Mouse (Mus musculus) fat pad, adult 2 months (tissue): ENCODE results near the gene Slc5a10.

Source experiments
- DNase-seq: peaks from one replicate; pipeline ENCODE4 v3.0.0-alpha.2; 2011; ENCODE audit warnings: low read depth, low spot score; ENCODE audit errors: extremely low read depth

Slc5a10 gene

DNA sequence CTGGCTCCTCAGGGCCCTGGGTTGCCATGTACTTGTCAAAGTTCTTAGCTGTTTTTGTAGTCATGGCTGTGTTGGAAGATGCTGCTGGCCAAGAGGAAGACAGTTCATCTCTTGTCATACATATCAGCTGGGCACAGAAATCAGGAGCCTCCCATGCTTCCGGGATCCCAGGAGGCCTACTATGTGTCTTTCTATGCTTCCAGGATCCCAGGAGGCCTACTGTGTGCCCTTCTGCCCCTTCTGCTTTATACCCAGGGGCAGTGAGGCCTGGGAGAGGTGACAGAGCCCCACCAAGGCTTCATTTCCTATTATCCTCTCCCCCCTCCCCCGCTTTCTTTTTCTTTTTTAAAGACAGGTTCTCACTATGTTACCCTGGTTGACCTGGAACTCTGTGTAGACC lies 15.0 kb downstream of the Slc5a10 start:
- DNase-seq: no peak

DNA sequence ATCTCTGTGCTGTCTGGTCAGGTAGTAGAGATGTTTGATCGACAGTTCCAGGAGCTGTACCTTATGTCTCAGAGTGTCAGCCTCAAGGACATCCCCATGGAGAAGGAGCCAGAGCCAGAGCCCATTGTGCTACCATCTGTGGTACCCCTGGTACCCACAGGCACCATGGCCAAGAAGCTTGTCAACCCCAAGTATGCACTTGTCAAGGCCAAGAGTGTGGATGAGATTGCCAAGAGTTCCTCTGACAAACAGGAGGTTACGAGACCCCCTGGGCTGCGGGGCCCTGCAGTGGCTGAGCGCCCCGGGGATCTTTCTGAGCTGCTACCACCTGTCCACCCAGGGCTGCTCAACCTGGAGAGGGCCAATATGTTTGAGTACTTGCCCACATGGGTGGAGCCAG lies 18.1 kb downstream of the Slc5a10 start:
- no peak for DNase-seq

DNA sequence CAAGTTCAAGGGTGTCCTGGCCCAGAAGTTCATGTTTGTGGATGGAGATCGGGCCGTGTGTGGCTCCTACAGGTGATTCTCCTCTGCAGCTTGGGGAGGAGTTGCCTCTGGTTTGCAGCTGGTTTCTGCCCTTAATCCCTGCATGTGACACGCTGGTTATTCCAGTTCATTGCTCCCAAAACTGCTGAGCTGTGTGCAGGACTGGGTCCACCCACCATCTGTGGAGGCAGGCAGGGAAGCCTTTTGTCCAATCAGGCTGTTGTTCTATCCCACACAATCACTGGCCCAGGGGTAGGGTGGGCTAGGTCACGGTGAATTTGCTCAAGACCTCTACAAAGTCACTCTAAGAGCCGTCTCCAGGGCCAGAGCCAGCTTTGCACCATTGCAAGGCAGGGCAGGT lies 18.9 kb downstream of the Slc5a10 start:
- DNase-seq: no peak

DNA sequence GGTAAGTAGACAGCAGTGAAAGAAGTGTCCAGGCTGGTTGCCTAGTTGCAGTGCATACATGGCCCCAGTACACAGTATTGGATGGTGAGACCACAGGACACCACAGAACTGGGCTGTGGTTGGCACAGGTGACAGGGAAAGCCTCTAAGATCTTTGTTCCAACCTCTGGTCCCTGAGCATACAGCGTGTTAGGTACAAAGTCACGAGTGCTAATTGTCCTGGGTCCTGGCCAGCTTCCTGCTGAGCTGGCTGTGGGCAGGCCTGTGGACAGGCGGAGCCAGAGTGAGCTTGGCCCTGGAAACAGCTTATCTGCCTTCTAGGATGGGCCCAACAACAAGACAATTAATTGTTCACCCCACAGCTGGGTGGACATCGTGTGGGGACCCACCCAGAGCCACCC lies 20.7 kb downstream of the Slc5a10 start:
- DNase-seq: no peak

DNA sequence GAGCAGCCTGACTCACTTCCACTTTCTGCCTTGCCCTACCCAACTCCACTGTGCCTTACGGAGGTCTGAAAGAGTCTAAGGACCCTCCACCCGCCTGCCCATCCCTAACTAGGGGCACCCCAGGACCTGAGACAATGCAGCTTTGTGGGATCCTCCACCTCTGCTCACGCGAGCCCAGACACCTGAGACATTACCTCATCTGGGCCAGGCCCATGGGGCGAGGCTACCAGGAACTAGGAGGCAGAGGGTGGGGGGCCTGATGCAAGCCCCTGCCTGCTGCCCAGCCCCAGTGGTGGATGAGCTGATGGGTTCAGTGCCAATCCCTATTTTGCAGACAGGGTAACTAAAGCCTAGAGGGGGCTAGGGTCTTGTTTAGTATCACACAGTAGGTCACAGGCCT lies 21.2 kb downstream of the Slc5a10 start:
- DNase-seq: no peak

DNA sequence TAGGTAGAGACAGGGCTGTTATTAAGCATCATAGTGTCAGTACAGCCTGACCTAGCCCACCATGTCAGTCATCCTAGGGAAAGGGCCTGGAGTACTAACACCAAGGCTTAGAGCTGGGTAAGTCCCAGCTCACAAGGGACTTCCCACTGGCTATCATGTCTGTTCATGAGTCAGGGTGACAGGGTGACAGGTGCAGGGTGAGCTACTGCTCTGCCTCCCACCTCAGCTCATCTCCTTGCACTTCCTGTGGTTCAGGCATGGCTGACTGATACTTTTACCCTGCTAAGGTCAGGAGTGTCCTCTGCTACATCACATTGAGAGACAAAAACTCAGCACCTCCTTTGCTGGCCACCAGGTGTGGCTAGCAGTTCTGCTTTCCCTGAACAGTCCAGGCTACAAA lies 21.8 kb downstream of the Slc5a10 start:
- DNase-seq: no peak

DNA sequence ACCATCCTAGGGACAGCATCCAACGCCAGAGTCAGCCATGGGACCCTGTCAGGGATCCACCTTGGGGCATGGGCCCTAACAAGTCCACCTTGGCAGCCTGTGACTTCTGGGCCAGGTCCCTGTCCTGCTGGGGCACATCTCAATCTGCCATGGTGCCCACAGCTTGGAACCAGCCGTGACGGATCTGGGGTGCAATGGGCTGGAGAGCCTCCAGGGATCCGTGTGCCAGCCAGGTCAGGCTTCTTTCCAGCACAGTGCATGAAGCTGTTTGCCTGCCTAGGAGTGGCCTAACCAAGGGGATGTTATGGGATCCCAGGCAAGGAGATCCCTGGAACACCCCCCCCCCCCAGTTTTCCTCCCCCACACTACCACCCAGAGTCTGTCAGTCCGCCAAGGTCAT lies 27.6 kb downstream of the Slc5a10 start:
- no peak for DNase-seq

DNA sequence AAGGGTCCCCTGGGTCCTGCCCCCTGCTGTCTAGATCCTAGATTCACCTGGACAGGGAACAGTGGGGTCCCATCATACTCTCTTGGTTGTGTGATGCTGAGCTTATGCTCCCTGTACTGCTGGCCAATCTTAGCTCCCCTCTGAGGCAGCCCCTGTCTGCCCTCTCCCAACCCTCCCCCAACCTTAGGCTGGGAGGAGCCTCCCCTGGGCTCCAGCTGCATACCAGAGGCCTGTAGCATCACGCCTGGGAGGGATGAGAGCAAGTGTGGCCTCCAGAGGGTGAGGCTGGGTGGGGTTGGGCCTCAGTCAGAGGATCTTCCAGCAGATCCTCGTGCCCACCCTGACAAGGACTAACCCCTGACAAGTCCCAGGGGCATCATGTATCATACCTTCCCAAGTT lies 33.0 kb downstream of the Slc5a10 start:
- DNase-seq: no peak

DNA sequence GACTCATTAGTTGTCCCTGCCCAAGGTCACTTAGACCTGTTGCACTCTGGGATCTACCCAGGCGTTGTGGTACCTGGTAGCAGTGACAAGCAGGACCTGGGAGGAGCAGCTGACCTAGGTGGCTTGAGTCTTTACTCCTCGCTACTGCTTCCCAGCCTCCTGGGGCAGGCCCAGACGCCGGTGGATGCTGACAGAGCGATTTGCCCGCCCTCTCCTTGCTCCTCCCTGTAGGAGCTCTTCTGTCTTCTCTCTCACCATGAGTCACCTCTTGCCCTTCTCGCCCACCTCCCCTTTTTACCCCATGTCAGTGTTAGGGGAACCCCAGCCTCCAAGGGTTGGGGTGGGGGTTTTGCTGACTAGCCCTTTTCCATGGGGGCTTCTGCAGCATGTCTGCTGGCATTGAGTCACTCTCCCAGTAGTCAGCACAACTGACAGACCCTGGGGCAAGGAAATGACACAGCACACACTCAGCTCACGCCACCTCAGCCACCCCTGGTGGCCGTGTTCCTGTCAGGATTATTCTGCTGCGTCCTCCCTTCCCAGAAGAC lies 33.6 kb downstream of the Slc5a10 start:
- no peak for DNase-seq

DNA sequence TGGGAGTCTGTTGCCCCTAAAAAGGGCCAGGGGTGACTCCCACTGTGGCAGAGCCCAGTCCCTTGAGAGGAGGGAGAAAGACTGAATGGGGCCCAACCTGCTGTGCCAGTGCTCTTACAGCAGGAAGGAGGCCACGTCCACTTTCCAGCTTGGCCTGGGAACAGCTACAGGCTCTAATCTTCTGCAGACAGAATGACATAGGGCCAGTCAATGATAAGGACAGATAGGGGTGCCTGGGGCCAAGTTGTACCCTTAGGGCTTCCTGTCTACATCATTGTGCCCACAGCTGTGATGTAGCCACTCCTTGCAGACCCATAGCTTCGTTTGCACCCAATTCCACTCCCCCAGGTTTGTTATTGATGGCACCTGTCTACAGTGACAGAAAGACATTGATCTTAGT lies 34.5 kb downstream of the Slc5a10 start:
- DNase-seq: no peak

DNA sequence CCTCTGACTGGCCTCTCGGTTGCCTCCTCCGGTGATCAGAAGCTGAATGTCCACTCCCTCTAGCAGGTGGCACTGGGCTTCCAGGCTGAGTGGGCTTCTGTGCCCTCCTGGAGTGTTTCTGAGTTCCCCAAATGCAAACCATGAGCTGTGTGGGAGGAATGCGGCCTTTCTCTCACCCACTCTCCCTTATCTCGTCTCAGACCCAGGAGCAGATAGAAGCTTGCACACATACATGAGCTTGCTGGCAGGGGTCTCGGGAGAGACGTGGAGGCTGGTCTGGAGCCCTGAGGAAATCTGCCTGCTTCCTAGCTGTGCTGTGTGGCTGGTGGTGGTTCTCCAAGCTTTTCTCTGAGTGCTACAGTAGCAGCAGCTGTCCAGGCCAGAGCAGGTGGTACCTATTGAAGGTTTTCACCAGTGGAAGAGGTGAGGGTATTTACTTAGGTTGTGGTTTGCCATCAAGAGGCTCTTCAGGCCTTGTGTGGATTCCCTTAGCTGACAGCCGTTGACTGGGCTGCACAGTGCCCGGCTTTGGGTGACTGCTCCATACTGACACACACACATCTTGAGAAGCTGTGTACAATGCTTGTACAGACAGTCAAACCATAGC lies 35.4 kb downstream of the Slc5a10 start:
- no peak for DNase-seq

DNA sequence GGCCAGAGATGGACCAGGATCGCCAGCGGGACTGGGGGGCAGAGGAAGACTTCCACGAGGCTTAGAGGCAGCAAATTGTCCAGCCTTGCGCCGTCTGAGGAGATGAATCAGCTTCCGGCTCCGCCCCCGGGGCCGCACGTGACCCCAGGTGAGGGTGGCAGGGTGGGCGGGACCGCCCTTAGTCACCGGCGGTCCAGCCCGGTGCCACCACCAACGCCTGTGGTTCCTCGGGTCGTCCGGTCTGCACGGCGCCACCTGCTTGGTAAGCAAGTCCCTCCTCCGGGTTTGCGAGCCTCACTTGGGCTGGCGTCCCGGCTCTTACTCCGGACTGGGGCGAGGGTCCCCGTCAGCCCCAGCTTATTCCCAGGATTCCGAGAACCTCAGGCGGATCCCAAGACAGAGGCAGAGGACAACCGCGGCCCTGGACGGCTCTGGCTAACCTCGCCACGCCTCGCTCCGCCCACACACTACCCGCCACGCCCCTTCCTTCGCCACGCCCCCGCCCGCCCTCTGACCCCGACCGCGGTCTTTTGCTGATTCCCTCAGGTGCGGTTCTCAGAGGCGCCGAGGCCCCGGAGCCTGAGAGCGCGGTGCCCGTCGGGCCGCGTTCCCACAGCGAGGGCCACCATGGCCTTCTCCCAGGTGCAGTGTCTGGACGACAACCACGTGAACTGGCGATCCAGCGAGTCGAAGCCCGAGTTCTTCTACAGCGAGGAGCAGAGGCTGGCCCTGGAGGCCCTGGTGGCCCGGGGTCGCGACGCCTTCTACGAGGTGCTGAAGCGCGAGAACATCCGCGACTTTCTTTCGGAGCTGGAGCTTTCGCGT lies 36.5 kb downstream of the Slc5a10 start, which contains the start of gene Fam83g:
TSS of gene Fam83g (plus strand) at position 185 of the 825 bp plus-strand sequence.
- DNase-seq: no peak

DNA sequence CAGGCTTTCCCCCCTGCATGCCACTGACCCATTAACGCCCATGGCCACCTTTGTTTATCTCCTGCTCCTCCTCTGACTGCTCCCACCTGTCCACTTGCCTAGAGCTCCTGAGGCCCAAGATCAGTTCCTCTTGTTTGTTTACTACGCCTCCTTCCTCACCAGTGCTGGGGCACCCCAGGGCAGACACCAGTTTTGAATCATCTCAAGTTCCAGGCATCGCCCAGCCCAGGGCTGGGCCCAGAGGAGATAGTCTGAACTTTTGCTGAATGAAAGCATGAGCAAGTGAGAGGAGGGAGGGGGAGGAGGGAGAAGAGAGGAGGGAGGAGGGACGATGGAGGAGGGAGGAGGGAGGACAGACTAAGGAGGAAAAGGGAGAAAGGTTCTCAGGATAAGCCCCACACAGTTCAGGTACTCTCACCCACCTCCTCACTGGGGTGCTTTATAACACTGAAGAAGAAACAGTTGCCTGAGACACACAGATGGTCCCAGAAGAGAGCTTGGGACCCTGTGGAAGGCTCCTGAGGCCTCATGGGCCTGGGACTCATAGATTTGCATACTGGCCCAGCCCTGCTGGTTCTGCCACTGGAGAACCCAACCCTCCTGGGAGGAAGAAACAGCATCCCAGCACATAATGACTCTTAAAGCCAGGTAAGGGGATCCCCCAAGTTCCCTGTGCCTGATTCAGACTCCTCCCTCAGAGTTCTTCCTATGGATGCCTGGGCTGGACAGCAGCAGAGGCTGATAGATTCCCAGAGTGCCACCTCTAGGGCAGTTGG lies 41.3 kb downstream of the Slc5a10 start:
- no peak for DNase-seq

DNA sequence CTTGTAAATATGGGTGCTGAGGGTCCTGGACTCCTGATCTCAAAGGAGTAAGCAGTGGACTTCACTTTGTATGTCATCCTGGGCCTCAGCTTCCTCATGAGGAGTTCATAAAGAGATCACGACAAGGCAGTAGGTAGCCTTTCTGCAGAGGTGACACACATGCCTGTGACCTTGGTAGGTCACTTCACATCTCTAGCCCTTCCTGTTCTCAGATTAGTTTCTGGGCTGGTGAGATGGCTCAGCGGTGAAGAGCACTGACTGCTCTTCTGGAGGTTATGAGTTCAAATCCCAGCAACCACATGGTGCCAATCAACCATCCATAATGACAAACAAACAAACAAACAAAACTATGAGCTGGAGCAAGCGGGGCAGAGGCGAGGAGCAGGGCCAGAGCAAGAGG lies 42.9 kb downstream of the Slc5a10 start:
- no peak for DNase-seq

DNA sequence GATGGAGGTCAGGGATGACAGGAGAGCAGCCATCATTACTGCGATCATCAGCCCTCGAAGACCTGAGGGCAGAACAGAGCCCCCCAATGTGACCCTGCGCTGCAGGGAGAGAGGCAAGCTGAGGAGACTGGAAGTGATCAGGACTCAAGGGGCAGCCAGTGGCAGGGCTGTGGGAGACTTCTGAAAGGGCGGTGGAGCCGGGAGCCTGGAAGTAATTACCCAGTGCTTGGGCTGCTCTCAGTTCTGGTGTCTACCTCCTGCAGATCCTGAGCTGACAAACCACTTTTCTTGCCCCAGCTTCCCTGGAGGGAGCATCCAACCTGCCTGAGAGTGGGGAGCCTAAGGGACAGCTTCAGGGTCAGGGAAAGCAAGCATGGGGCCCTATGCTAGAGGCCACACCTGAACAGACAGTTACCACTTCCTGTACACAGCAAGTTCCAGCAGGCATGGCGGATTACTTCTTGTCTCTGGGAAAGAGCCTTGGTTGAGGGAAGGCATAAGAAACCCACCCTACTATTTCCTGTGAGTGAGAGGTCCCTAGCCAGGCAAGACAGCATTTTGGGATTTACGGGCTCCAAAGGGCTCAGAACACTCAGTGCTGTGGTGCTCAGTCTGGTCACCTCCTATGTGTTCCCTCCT lies 44.3 kb downstream of the Slc5a10 start:
- no peak for DNase-seq

DNA sequence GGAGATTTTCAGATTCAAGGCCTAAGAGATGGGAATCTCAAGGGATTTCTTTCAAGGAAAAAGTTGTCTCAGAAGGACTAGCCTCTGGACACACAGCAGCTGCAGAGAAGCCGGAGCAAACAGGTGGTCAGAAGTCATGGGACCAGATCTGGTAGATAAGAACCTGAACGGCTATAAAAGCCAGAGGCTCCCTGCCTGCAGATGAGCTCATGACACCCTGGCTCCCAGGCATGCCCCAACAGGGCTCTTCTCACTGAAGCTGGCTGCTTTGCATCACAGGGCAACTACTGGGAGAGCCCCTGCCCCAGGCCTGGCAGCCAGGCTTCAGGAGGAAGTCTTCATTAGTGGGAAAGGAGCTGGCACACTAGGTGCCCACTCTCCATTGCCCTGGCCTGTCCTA lies 45.3 kb downstream of the Slc5a10 start:
- DNase-seq: no peak

DNA sequence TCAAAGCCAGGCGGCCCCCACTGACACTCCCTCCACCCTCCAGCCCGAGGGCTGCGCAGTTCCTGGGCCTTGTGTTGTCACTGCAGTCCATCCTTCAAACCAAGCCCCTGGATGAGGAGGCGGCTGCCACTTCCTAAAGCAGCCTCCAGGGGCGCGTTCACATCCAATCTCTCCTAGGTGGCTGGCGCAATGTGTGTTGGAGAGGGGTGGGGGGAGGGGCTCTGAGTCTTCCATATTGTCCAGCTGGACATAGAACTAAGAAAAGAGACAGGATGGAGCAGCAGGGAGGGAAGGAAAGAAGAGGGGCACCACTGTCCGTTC lies 45.8 kb downstream of the Slc5a10 start:
- no peak for DNase-seq

DNA sequence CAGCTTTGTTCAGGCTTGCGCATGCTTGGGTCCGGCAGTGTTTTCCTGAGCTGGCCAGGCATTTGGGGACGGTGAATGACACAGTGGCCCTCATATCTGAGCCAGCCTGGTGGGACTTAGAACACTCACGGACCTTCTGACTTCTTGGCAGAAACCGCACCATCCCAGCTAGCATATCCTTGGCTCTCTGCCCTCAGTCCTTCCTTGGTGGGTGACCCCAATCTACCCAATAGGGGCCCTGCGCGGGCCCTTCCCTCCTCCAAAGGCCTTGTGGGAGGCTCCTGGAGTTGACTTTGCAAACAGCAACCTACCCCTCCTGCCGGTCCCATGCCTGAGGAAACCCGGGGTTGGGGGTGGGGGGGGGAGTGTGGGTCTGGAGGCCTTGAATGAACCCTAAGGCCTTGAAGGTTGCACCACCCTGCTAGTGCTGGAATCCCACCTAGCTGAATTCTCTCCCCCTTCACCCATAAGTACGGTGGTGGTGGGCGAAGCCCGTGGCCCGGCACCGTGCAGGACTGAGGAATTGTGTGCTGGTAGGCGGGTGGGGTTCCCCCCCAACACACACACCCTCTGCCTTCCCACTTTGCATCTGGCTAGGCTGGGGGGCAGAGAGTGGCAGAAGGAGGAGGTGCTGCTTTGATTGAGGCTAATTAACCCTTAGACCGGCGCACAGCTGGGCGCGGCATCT lies 46.3 kb downstream of the Slc5a10 start:
- DNase-seq: no peak

DNA sequence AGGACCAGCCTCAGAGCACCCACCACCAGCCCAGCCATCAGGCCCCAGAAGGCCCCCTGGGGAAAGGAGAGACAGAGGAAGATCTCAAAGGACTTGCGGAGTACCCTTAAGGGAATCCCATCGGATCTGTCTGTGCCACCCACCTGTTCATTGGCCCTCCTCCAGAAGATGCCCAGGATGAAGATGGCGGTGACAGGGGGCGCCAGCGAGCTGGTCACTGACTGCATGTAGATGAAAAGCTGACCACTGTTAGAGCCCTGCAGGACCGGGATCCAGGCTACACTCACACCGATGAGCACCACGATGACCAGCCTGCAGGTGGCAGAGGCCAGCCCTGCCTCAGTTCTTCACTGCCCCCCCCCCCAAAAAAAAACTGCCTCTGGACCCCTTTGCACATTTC lies 46.9 kb downstream of the Slc5a10 start:
- no peak for DNase-seq

DNA sequence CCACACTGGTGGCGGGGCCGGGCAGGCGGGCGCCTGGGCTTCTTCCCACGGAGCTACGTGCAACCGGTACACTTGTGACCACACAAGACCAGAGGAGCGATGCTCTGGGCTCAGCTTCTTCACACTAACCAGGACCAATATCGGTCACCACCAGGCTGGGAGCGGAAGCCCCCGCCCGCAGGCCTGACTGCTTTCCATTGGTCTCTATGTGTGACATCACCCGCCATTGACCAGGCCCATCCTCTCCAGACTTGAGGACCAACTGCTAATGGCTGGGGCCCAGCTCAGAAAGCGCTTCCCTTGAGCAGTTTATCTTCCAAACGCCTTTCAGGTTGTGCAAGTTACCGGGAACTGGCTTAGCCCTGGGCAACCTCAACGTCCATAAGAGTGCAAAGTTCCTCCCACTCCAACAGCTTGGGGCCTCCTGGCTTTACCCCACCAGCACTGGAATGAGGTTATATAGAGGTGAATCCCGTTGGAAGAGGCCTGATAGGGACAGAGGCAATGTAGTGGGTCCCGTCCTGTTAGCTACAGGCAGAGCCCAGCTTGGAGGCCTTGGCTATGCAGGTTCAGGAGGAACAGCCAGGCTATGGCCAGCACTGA lies 48.7 kb downstream of the Slc5a10 start:
- DNase-seq: no peak
